ENCODE assay signal across 8 mouse cellular contexts in genomic region chr6:113307481-113308121, GRCm38 (mm10). TPM values are rescaled to one million over a fixed set of nuclear protein-coding genes. Genes with fewer than 3 reads are reported as not detected.
DNase-seq lines count a peak whose midpoint lies in the region; ATAC-seq and TF ChIP-seq lines count a peak whose summit lies in the region.

No protein-coding gene starts in this region.

- H3K9ac ChIP-seq in ES-Bruce4 (ENCODE audit: low read depth, poor library complexity, severe bottlenecking) = peak overlapping the region; percentile 95
- H3K9ac ChIP-seq in heart, embryonic 16.5 days (ENCODE audit: low read length) = peak overlapping the region; percentile 98

- H3K27me3 ChIP-seq in ES-Bruce4 (ENCODE audit: control insufficient read depth, insufficient read depth, low read length, poor library complexity, severe bottlenecking) = no peaks in the 10 kb centered on the region
- no peaks in the 10 kb centered on the region for H3K27me3 ChIP-seq in heart, embryonic 16.5 days (ENCODE audit: control insufficient read depth, insufficient read depth, low read length)

- no peaks in the 10 kb centered on the region for H3K4me1 ChIP-seq in ES-Bruce4 (ENCODE audit: control insufficient read depth, insufficient read depth, low read length)
- peaks cover 4% of the 10 kb centered on the region; the same call in 1 of the 2 replicates for H3K4me1 ChIP-seq in embryonic fibroblast, embryonic 13.5 days (ENCODE audit: control insufficient read depth, insufficient read depth, low read length)
- H3K4me1 ChIP-seq in heart, embryonic 16.5 days (ENCODE audit: control insufficient read depth, insufficient read depth, low read length) = peaks cover 17% of the 10 kb centered on the region

- peak overlapping the region; percentile 94 for H3K4me2 ChIP-seq in heart, embryonic 16.5 days (ENCODE audit: low read depth, low read length)

- no peak for ATAC-seq in heart, embryonic 16.5 days (replicated peaks; ENCODE audit: extremely low read depth, insufficient read depth, low FRiP score)

- DNase-seq in adrenal gland, adult 8-10 months = peak; percentile 48
- peak; percentile 38 to 66 for DNase-seq in kidney, postnatal 25 days
- DNase-seq in lung, postnatal 10 days = peak; percentile 61
- DNase-seq in ovary, postnatal 10 days (ENCODE audit: low spot score) = peak; percentile 20
- DNase-seq in yolk sac, embryonic 10.5 days (ENCODE audit: low spot score) = peak; percentile 51

- peaks cover 21% of the 10 kb centered on the region for H3K36me3 ChIP-seq in ES-Bruce4 (ENCODE audit: control insufficient read depth, insufficient read depth, low read length, poor library complexity, severe bottlenecking)
- peaks cover 8% of the 10 kb centered on the region for H3K36me3 ChIP-seq in heart, embryonic 16.5 days (ENCODE audit: control insufficient read depth, insufficient read depth)

- WGBS in heart, embryonic 16.5 days = 0% methylated on average over 26 of the region's 34 CpGs

- TF ChIP-seq POLR2A in ES-Bruce4 (IDR thresholded peaks at IDR 0.05; ENCODE audit: insufficient read depth, low read length) = no peak
- no peak for TF ChIP-seq POLR2A in embryonic fibroblast, embryonic 13.5 days (IDR thresholded peaks at IDR 0.05; ENCODE audit: low read depth, low read length)

- TF ChIP-seq CTCF in ES-Bruce4 (IDR thresholded peaks at IDR 0.05; ENCODE audit: low read depth, low read length) = no peak
- TF ChIP-seq CTCF in embryonic fibroblast, embryonic 13.5 days (IDR thresholded peaks at IDR 0.05; ENCODE audit: borderline replicate concordance, insufficient read depth, low read length) = no peak

- no peak for TF ChIP-seq EP300 in ES-Bruce4 (IDR thresholded peaks at IDR 0.05; ENCODE audit: insufficient read depth, low read depth, low read length)

- no peaks in the 10 kb centered on the region for H3K9me3 ChIP-seq in ES-Bruce4 (replicated peaks; ENCODE audit: control insufficient read depth, insufficient read depth, low read length, poor library complexity, severe bottlenecking)
- H3K9me3 ChIP-seq in heart, embryonic 16.5 days (replicated peaks; ENCODE audit: control insufficient read depth, low read length) = no peaks in the 10 kb centered on the region

- 0 out of 2 replicates have a peak overlapping the region, but pooled peaks have one; percentile 8 for H3K27ac ChIP-seq in ES-Bruce4 (ENCODE audit: insufficient read depth, low read length)
- H3K27ac ChIP-seq in embryonic fibroblast, embryonic 13.5 days (ENCODE audit: insufficient read depth, low read length) = peak overlapping the region; percentile 100
- H3K27ac ChIP-seq in heart, embryonic 16.5 days (ENCODE audit: low read length) = peak overlapping the region; percentile 99

- H3K4me3 ChIP-seq in ES-Bruce4 (ENCODE audit: low read depth, low read length) = peak overlapping the region; percentile 99
- H3K4me3 ChIP-seq in embryonic fibroblast, embryonic 13.5 days (ENCODE audit: insufficient read depth, low read length) = peak overlapping the region; percentile 96
- peak overlapping the region; percentile 96 for H3K4me3 ChIP-seq in heart, embryonic 16.5 days (ENCODE audit: low read length)

RNA-seq across cellular contexts. Expression of gene Brpf1, which starts 0.7 kb away (rescaled TPM):
- 26.7 and 27.0 TPM in 2 replicates for polyA plus RNA-seq in ES-Bruce4 (2011; ENCODE audit: insufficient read depth, insufficient read length, low read depth, missing spikeins)
- total RNA-seq in adrenal gland, adult 8-10 months (2022) = 10 to 100 TPM; 19.5 to 32.3 (median 29.5) TPM
- 16.5 and 17.0 TPM in 2 replicates for polyA plus RNA-seq in embryonic fibroblast, embryonic 13.5 days (2011; ENCODE audit: insufficient read length, low read depth, missing spikeins)
- 11.6 and 12.3 TPM in 2 replicates for polyA plus RNA-seq in heart, embryonic 16.5 days (2015; fragmentation: Nextera tagmentation; extraction: Ambion mirVana)

RNA-seq across cellular contexts. Expression of gene Ogg1, which starts 19.2 kb away (rescaled TPM):
- 24.2 and 26.8 TPM in 2 replicates for polyA plus RNA-seq in ES-Bruce4 (2011; ENCODE audit: insufficient read depth, insufficient read length, low read depth, missing spikeins)
- total RNA-seq in adrenal gland, adult 8-10 months (2022) = 10 to 100 TPM; 14.4 to 21.7 (median 17.1) TPM
- 20.9 and 24.3 TPM in 2 replicates for polyA plus RNA-seq in embryonic fibroblast, embryonic 13.5 days (2011; ENCODE audit: insufficient read length, low read depth, missing spikeins)
- 8.1 and 9.9 TPM in 2 replicates for polyA plus RNA-seq in heart, embryonic 16.5 days (2015; fragmentation: Nextera tagmentation; extraction: Ambion mirVana)

RNA-seq across cellular contexts. Expression of gene Cpne9, which starts 25.5 kb away (rescaled TPM):
- polyA plus RNA-seq in ES-Bruce4 (2011; ENCODE audit: insufficient read depth, insufficient read length, low read depth, missing spikeins) = 3.7 and 5.3 TPM in 2 replicates
- total RNA-seq in adrenal gland, adult 8-10 months (2022) = 1 to 10 TPM; 4.4 to 8.6 (median 5.8) TPM
- 0.25 TPM in 1 of 2 replicates, not detected in the other for polyA plus RNA-seq in embryonic fibroblast, embryonic 13.5 days (2011; ENCODE audit: insufficient read length, low read depth, missing spikeins)
- polyA plus RNA-seq in heart, embryonic 16.5 days (2015; fragmentation: Nextera tagmentation; extraction: Ambion mirVana) = 0.11 TPM in 1 of 2 replicates, not detected in the other

RNA-seq across cellular contexts. Expression of gene Camk1, which starts 36.2 kb away (rescaled TPM):
- 7.6 and 7.7 TPM in 2 replicates for polyA plus RNA-seq in ES-Bruce4 (2011; ENCODE audit: insufficient read depth, insufficient read length, low read depth, missing spikeins)
- total RNA-seq in adrenal gland, adult 8-10 months (2022) = 10 to 100 TPM; 50.1 to 74.6 (median 64.6) TPM
- polyA plus RNA-seq in embryonic fibroblast, embryonic 13.5 days (2011; ENCODE audit: insufficient read length, low read depth, missing spikeins) = 56.3 and 66.6 TPM in 2 replicates
- 117 and 122 TPM in 2 replicates for polyA plus RNA-seq in heart, embryonic 16.5 days (2015; fragmentation: Nextera tagmentation; extraction: Ambion mirVana)

Comparison
In these comparisons a context has a peak if more than half of its experiments do, and no peak if none do; other contexts are left out.
1. H3K27ac ChIP-seq: peak in every context shown above with its lines; median percentile 100 in embryonic fibroblast, embryonic 13.5 days; 99 in heart, embryonic 16.5 days; 8 in ES-Bruce4.